Mouse (Mus musculus) macrophage (primary cell): ENCODE measurements around the gene Gm43191. TPM values are rescaled to one million over a fixed set of nuclear protein-coding genes. Genes with fewer than 3 reads are reported as not detected.

Experiments used
- polyA plus RNA-seq: library from polyadenylated mRNA; stranded (reverse); fragments of 250-400 nt; gene quantifications from 3 replicates; pipeline ENCODE4 v1.2.4, GENCODE M21; 2018; ENCODE audit warnings: inconsistent platforms

Gene Gm43191
- polyA plus RNA-seq, 1 experiment from 2014 or later: not detected

Other genes with a start within 250 kb of the Gm43191 start
- gene Rtca, start 173.1 kb downstream of the Gm43191 start, polyA plus RNA-seq: 15.1 to 29.7 TPM (median 23.7 TPM) in 3 replicates
- gene Dbt, start 168.2 kb downstream of the Gm43191 start, polyA plus RNA-seq: 10.3 to 14.6 TPM (median 12.6 TPM) in 3 replicates
- gene Lrrc39, start 118.3 kb downstream of the Gm43191 start, polyA plus RNA-seq: 1.9 to 10.2 TPM (median 2.7 TPM) in 3 replicates
- 6.4 to 7.6 TPM (median 6.7 TPM) in 3 replicates for gene Sass6, start 86.3 kb downstream of the Gm43191 start, polyA plus RNA-seq
- 7.4 to 9.9 TPM (median 9.7 TPM) in 3 replicates for gene Trmt13, start 66.7 kb downstream of the Gm43191 start, polyA plus RNA-seq
- gene Mfsd14a, start 18.6 kb downstream of the Gm43191 start, polyA plus RNA-seq: 40.3 to 52.4 TPM (median 44.3 TPM) in 3 replicates
- 17.7 to 27.8 TPM (median 21.7 TPM) in 3 replicates for gene Slc35a3, start 31.6 kb upstream of the Gm43191 start, polyA plus RNA-seq
- 13.0 to 14.4 TPM (median 13.4 TPM) in 3 replicates for gene Agl, start 126.9 kb upstream of the Gm43191 start, polyA plus RNA-seq
- 36.7 to 47.0 TPM (median 44.3 TPM) in 3 replicates for gene Frrs1, start 178.2 kb upstream of the Gm43191 start, polyA plus RNA-seq